Mouse (Mus musculus) C2C12 (cell line): ENCODE measurements around the gene Gm49405. TPM values are rescaled to one million over a fixed set of nuclear protein-coding genes. Genes with fewer than 3 reads are reported as not detected.
"Not testable (repeated sequence)": the region's sequence is repeated elsewhere in the genome, so short reads cannot be mapped to it uniquely, and the experiment has no call there.

ENCODE experiments used
- H3K27me3 ChIP-seq: one replicate; pipeline ENCODE4 v1.6.1; 2011; ENCODE audit not compliant: control insufficient read depth, insufficient read depth, insufficient read length
- H3K36me3 ChIP-seq: one replicate; pipeline ENCODE4 v1.6.1; 2011; ENCODE audit not compliant: control insufficient read depth, insufficient read depth
- H3K4me3 ChIP-seq: one replicate; pipeline ENCODE4 v1.5.1; 2011; ENCODE audit warnings: mild to moderate bottlenecking, control low read depth; ENCODE audit not compliant: poor library complexity, insufficient read depth, severe bottlenecking
- H3K79me2 ChIP-seq: one replicate; pipeline ENCODE4 v1.6.1; 2011; ENCODE audit not compliant: control insufficient read depth, insufficient read depth
- H3K79me3 ChIP-seq: one replicate; pipeline ENCODE4 v1.6.1; 2011; ENCODE audit warnings: low read depth, control low read depth
- H3ac ChIP-seq: one replicate; pipeline ENCODE3; 2011; ENCODE audit warnings: low read depth; ENCODE audit not compliant: control insufficient read depth, insufficient read length
- CEBPB ChIP-seq: IDR thresholded peaks from one replicate; pipeline ENCODE4 v1.6.1; 2011; ENCODE audit warnings: low read depth, mild to moderate bottlenecking, control low read depth, moderate library complexity
- CTCF ChIP-seq: IDR thresholded peaks from one replicate; pipeline ENCODE4 v1.5.1; 2011; ENCODE audit not compliant: control insufficient read depth, insufficient read depth, insufficient read length
- FOSL1 ChIP-seq: IDR thresholded peaks from one replicate; pipeline ENCODE4 v1.8.0; 2011; ENCODE audit warnings: mild to moderate bottlenecking, low read length; ENCODE audit not compliant: poor library complexity, insufficient read depth, severe bottlenecking
- MAX ChIP-seq: IDR thresholded peaks from one replicate; pipeline ENCODE4 v1.6.1; 2011; ENCODE audit warnings: mild to moderate bottlenecking, control low read depth
- MYOD1 ChIP-seq: IDR thresholded peaks from one replicate; pipeline ENCODE4 v1.6.1; 2011; ENCODE audit warnings: low read depth; ENCODE audit not compliant: control insufficient read depth, insufficient read length
- MYOG ChIP-seq: IDR thresholded peaks from one replicate; pipeline ENCODE4 v1.6.1; 2011; ENCODE audit not compliant: control insufficient read depth, insufficient read length; ENCODE audit errors: extremely low read depth
- USF1 ChIP-seq: IDR thresholded peaks from one replicate; pipeline ENCODE4 v1.6.1; 2011; ENCODE audit warnings: low read depth, mild to moderate bottlenecking, control low read depth, moderate library complexity
- polyA plus RNA-seq: library from polyadenylated mRNA; unstranded; fragments of >200 nt; fragmentation: generic; extraction: Trizol; gene quantifications from one replicate; pipeline ENCODE4 v1.2.1, GENCODE M21; 2012; ENCODE audit warnings: missing spikeins

Gene Gm49405
- polyA plus RNA-seq, 1 experiment, result 0.28 TPM

- Histone ChIP-seq H3ac (no peak overlapping the region), H3K79me2 (peaks cover 18% of the 10 kb centered on the region), H3K79me3 (peaks cover 6% of the 10 kb centered on the region), H3K27me3 (no peaks in the 10 kb centered on the region), H3K36me3 (no peaks in the 10 kb centered on the region), H3K4me3 (no peak overlapping the region)
- TF ChIP-seq CEBPB, result no peak
- TF ChIP-seq FOSL1, result no peak
- TF ChIP-seq CTCF, result no peak
- TF ChIP-seq MYOD1, result no peak
- TF ChIP-seq MAX, result no peak
- no peak for TF ChIP-seq MYOG
- no peak for TF ChIP-seq USF1
Observed at GRCm38 (mm10) chr19:4036327-4037045, 36.1 kb downstream of the Gm49405 start.

GRCm38 (mm10) chr19:4037154-4037787, 36.8 kb downstream of the Gm49405 start:
- Histone ChIP-seq H3K4me3 (peak overlapping the region; percentile 51), H3ac (peak overlapping the region; percentile 72)
- H3K79me3 ChIP-seq, result not testable (repeated sequence)

GRCm38 (mm10) chr19:4037788-4038232, 37.4 kb downstream of the Gm49405 start, which contains the start of gene Gstp1:
TSS of gene Gstp1 (minus strand) at chr19:4037985.
- H3K79me2 ChIP-seq, result peaks cover 18% of the 10 kb centered on the region
- TF ChIP-seq USF1 (no peak), MAX (peak; percentile 61), MYOD1 (no peak), CEBPB (no peak)
- H3K4me3 ChIP-seq, result peak within 1 kb of the TSS; percentile 51
- H3K79me3 ChIP-seq, result peaks cover 6% of the 10 kb centered on the region
- H3ac ChIP-seq, result peak within 1 kb of the TSS; percentile 72
- no peaks in the 10 kb centered on the region for H3K36me3 ChIP-seq
- H3K27me3 ChIP-seq, result no peaks in the 10 kb centered on the region

More at GRCm38 (mm10) chr19:4037154-4037787, 36.8 kb downstream of the Gm49405 start:
- peaks cover 18% of the 10 kb centered on the region for H3K79me2 ChIP-seq
- not testable (repeated sequence) for H3K36me3 ChIP-seq, H3K27me3 ChIP-seq

- H3K27me3 ChIP-seq, H3K79me3 ChIP-seq, H3ac ChIP-seq, H3K4me3 ChIP-seq, H3K36me3 ChIP-seq: not testable (repeated sequence)
- peaks cover 17% of the 10 kb centered on the region for H3K79me2 ChIP-seq
Observed at GRCm38 (mm10) chr19:4040941-4041340, 40.5 kb downstream of the Gm49405 start.

- not testable (repeated sequence) for H3K4me3 ChIP-seq
Observed at GRCm38 (mm10) chr19:4041500-4041899, 41.1 kb downstream of the Gm49405 start.

GRCm38 (mm10) chr19:4042124-4042523, 41.7 kb downstream of the Gm49405 start:
- Histone ChIP-seq H3K36me3 (no peaks in the 10 kb centered on the region), H3K27me3 (no peaks in the 10 kb centered on the region), H3K79me3 (peaks cover 3% of the 10 kb centered on the region), H3K79me2 (peaks cover 5% of the 10 kb centered on the region), H3K4me3 (no peak overlapping the region), H3ac (no peak overlapping the region)
- TF ChIP-seq USF1, result peak; percentile 24
- no peak for TF ChIP-seq FOSL1
- no peak for TF ChIP-seq MYOD1

More at GRCm38 (mm10) chr19:4041500-4041899, 41.1 kb downstream of the Gm49405 start:
- not testable (repeated sequence) for H3ac ChIP-seq, H3K79me3 ChIP-seq, H3K36me3 ChIP-seq, H3K27me3 ChIP-seq
- H3K79me2 ChIP-seq, result peaks cover 11% of the 10 kb centered on the region

- not testable (repeated sequence) for H3K27me3 ChIP-seq, H3K79me2 ChIP-seq, H3K79me3 ChIP-seq, H3K36me3 ChIP-seq, H3ac ChIP-seq, H3K4me3 ChIP-seq
Observed at GRCm38 (mm10) chr19:4044109-4044508, 43.7 kb downstream of the Gm49405 start.
